Mouse (Mus musculus) neural tube, postnatal 0 days (tissue): Measurements from ENCODE around the gene Pygl. TPM values are rescaled to one million over a fixed set of nuclear protein-coding genes. Genes with fewer than 3 reads are reported as not detected.

ENCODE experiments used
- polyA plus RNA-seq: library from polyadenylated mRNA; unstranded; fragments of >200 nt; fragmentation: Nextera tagmentation; extraction: Ambion mirVana; gene quantifications from 2 replicates; pipeline ENCODE4 v1.2.1, GENCODE M21; 2015

Pygl gene
- 9.9 and 10.0 TPM in 2 replicates for polyA plus RNA-seq

GRCm38 (mm10) chr12:70231294-70231693 lies at the start of gene Pygl:
Pygl (minus strand) TSS chr12:70231488.

DNA sequence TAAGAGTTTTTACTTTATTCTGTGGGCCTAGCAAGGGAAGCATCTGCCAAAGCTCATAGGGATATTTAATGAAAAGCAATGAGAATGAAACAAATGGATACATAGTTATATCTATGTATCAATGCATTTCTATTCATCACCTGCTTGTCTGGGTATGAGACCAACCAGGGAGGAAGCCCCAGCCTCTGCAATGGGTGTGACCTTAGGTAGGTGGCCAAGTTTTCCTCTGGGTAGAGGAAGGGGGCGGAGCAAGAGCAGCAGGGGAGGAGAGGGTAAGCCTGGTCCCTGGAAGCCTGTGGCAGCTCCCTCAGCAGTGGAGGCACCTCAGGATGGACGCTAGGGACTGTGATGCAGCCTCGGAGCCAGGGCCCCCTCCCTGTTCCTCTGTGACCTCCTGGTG lies 77.4 kb downstream of the Pygl start, which contains the start of gene Abhd12b:
Abhd12b (plus strand) TSS at position 301 of the 400 bp plus-strand sequence.

Other genes with a start within 250 kb of the Pygl start
- 2.7 and 3.2 TPM in 2 replicates for gene Sav1, start 244.5 kb downstream of the Pygl start, polyA plus RNA-seq
- 7.2 and 7.5 TPM in 2 replicates for gene Nin, start 117.8 kb downstream of the Pygl start, polyA plus RNA-seq
- gene Abhd12b, start 77.3 kb downstream of the Pygl start, polyA plus RNA-seq = 0.18 TPM in 1 of 2 replicates, not detected in the other
- 120 and 154 TPM in 2 replicates for gene Trim9, start 116.1 kb upstream of the Pygl start, polyA plus RNA-seq
- gene Tmx1, start 221.6 kb upstream of the Pygl start, polyA plus RNA-seq = 112 and 116 TPM in 2 replicates